Mouse (Mus musculus): ENCODE data around the gene Vmn2r105.

Gene Vmn2r105

GRCm38 (mm10) chr17:20234952-20235351, at the start of gene Vmn2r105:
Gene Vmn2r105, minus strand, starts transcription at chr17:20235052.
- no peak for DNase-seq

- DNase-seq, result no peak
Observed at GRCm38 (mm10) chr17:20255522-20255921, 20.7 kb upstream of the Vmn2r105 start.

- DNase-seq, result no peak
Observed at GRCm38 (mm10) chr17:20182997-20183396, 51.9 kb downstream of the Vmn2r105 start, which contains the start of gene Fpr-rs6. Gene Fpr-rs6, minus strand, starts transcription at chr17:20183097.

Measured in cerebellum, adult 9-11 months (tissue).